8 mouse cellular contexts compared by ENCODE assay signal in genomic region chr4:62524651-62525488, GRCm38 (mm10). TPM values are rescaled to one million over a fixed set of nuclear protein-coding genes. Genes with fewer than 3 reads are reported as not detected.
DNase-seq lines count a peak whose midpoint lies in the region; ATAC-seq lines count a peak whose summit lies in the region.

Gene Pole3, minus strand, starts transcription at chr4:62525068.
Gene 4933430I17Rik, plus strand, starts transcription at chr4:62525369.

- H3K4me2 ChIP-seq in heart, embryonic 14.5 days (ENCODE audit: low read length), result peak within 1 kb of the TSS; percentile 70
- H3K4me2 ChIP-seq in liver, embryonic 13.5 days, result peak within 1 kb of the TSS; percentile 88
- H3K4me2 ChIP-seq in stomach, embryonic 16.5 days (ENCODE audit: low read depth, low read length), result peak within 1 kb of the TSS; percentile 75

- peaks cover 23% of the 10 kb centered on the region for H3K36me3 ChIP-seq in heart, embryonic 14.5 days (ENCODE audit: control insufficient read depth, insufficient read depth, low read length)
- H3K36me3 ChIP-seq in liver, embryonic 13.5 days, result peaks cover 25% of the 10 kb centered on the region
- H3K36me3 ChIP-seq in stomach, embryonic 16.5 days (ENCODE audit: control insufficient read depth, insufficient read depth, low read length), result no peaks in the 10 kb centered on the region

- peak within 1 kb of the TSS; percentile 80 for H3K4me3 ChIP-seq in brown adipose tissue, adult 24 weeks (ENCODE audit: insufficient read depth, low read depth, low read length)
- peak within 1 kb of the TSS; percentile 66 to 93 for H3K4me3 ChIP-seq in heart, embryonic 14.5 days (ENCODE audit: control insufficient read depth in 1 of 2, insufficient read depth in 1 of 2, low read depth in 1 of 2, low read length in 2 of 2)
- peak within 1 kb of the TSS; percentile 91 for H3K4me3 ChIP-seq in liver, embryonic 13.5 days (replicated peaks)
- peak within 1 kb of the TSS; percentile 92 for H3K4me3 ChIP-seq in stomach, embryonic 16.5 days (replicated peaks; ENCODE audit: low read length)

- H3K9ac ChIP-seq in heart, embryonic 14.5 days (ENCODE audit: low read length), result peak within 1 kb of the TSS; percentile 82
- H3K9ac ChIP-seq in liver, embryonic 13.5 days, result peak within 1 kb of the TSS; percentile 92
- peak within 1 kb of the TSS; percentile 92 for H3K9ac ChIP-seq in stomach, embryonic 16.5 days (ENCODE audit: low read length)

- H3K4me1 ChIP-seq in brown adipose tissue, adult 24 weeks (ENCODE audit: control insufficient read depth, insufficient read depth, insufficient read length, low read length), result 0 out of 2 replicates have a peak, but pooled peaks cover 2% of the 10 kb centered on the region
- peaks cover 3 to 7% of the 10 kb centered on the region in 2 experiments; a peak in 2 of 4 replicates for H3K4me1 ChIP-seq in heart, embryonic 14.5 days (ENCODE audit: control insufficient read depth in 2 of 2, insufficient read depth in 2 of 2, low read length in 2 of 2)
- peaks cover 42% of the 10 kb centered on the region for H3K4me1 ChIP-seq in liver, embryonic 13.5 days (replicated peaks)
- H3K4me1 ChIP-seq in stomach, embryonic 16.5 days (ENCODE audit: control insufficient read depth, insufficient read depth, low read length), result peaks cover 7% of the 10 kb centered on the region

- H3K9me3 ChIP-seq in heart, embryonic 14.5 days (ENCODE audit: control insufficient read depth, low read length), result no peaks in the 10 kb centered on the region
- H3K9me3 ChIP-seq in liver, embryonic 13.5 days (replicated peaks), result no peaks in the 10 kb centered on the region
- no peaks in the 10 kb centered on the region for H3K9me3 ChIP-seq in stomach, embryonic 16.5 days (replicated peaks; ENCODE audit: control insufficient read depth, low read length)

- H3K27ac ChIP-seq in brown adipose tissue, adult 24 weeks (replicated peaks; ENCODE audit: low read depth, low read length), result peak within 1 kb of the TSS; percentile 99
- peak within 1 kb of the TSS; percentile 94 to 100 for H3K27ac ChIP-seq in heart, embryonic 14.5 days (replicated peaks in 1 of 2; ENCODE audit: control insufficient read depth in 1 of 2, insufficient read depth in 1 of 2, low read depth in 2 of 2, low read length in 2 of 2)
- peak within 1 kb of the TSS; percentile 83 for H3K27ac ChIP-seq in liver, embryonic 13.5 days
- peak within 1 kb of the TSS; percentile 96 for H3K27ac ChIP-seq in stomach, embryonic 16.5 days (ENCODE audit: low read length)

- peak; percentile 98 for ATAC-seq in heart, embryonic 14.5 days (ENCODE audit: insufficient number of reproducible peaks, insufficient read depth, low FRiP score, low read depth)
- peak; percentile 94 for ATAC-seq in liver, embryonic 13.5 days (ENCODE audit: low read depth)
- ATAC-seq in stomach, embryonic 16.5 days (ENCODE audit: insufficient read depth, low FRiP score), result peak; percentile 98

- under 1% methylated on average over 59 of the region's 59 CpGs for WGBS in heart, embryonic 14.5 days
- WGBS in liver, embryonic 13.5 days (ENCODE audit: insufficient replicate concordance), result under 1% methylated on average over 59 of the region's 59 CpGs
- under 1% methylated on average over 59 of the region's 59 CpGs for WGBS in stomach, embryonic 16.5 days

- no peaks in the 10 kb centered on the region for H3K27me3 ChIP-seq in heart, embryonic 14.5 days (ENCODE audit: control insufficient read depth, insufficient read depth, low read length)
- no peaks in the 10 kb centered on the region for H3K27me3 ChIP-seq in liver, embryonic 13.5 days
- H3K27me3 ChIP-seq in stomach, embryonic 16.5 days (ENCODE audit: control insufficient read depth, insufficient read depth, low read length), result no peaks in the 10 kb centered on the region

- DNase-seq in CD4-positive, CD25-positive, alpha-beta regulatory T cell, adult 2 months (ENCODE audit: low read depth, low spot score), result peak; percentile 98
- peak; percentile 92 for DNase-seq in fibroblast of lung, adult 2 months (ENCODE audit: low read depth)
- peak; percentile 97 for DNase-seq in kidney, postnatal 14 days
- peak; percentile 92 for DNase-seq in liver, embryonic 13.5 days
- DNase-seq in neural tube, embryonic 10.5 days (ENCODE audit: extremely low spot score, low spot score), result peak; percentile 98

RNA-seq across cellular contexts. Expression of gene Pole3, which starts in this region (rescaled TPM):
- polyA plus RNA-seq in brown adipose tissue, adult 24 weeks (2012; ENCODE audit: insufficient read depth, insufficient read length, missing spikeins), result 41.9 and 44.2 TPM in 2 replicates
- polyA plus RNA-seq in heart, embryonic 14.5 days (2014; fragmentation: Nextera tagmentation; extraction: Ambion mirVana), result 47.3 and 50.7 TPM in 2 replicates
- polyA plus RNA-seq in liver, embryonic 13.5 days (2015; fragmentation: Nextera tagmentation; extraction: Ambion mirVana), result 77.3 and 81.0 TPM in 2 replicates
- 76.0 and 77.8 TPM in 2 replicates for polyA plus RNA-seq in stomach, embryonic 16.5 days (2015; fragmentation: Nextera tagmentation; extraction: Ambion mirVana)

RNA-seq across cellular contexts. Expression of gene 4933430I17Rik, which starts in this region (rescaled TPM):
- polyA plus RNA-seq in brown adipose tissue, adult 24 weeks (2012; ENCODE audit: insufficient read depth, insufficient read length, missing spikeins), result not detected in 2 replicates
- polyA plus RNA-seq in heart, embryonic 14.5 days (2014; fragmentation: Nextera tagmentation; extraction: Ambion mirVana), result 0.11 and 0.41 TPM in 2 replicates
- polyA plus RNA-seq in liver, embryonic 13.5 days (2015; fragmentation: Nextera tagmentation; extraction: Ambion mirVana), result 0.14 and 0.23 TPM in 2 replicates
- polyA plus RNA-seq in stomach, embryonic 16.5 days (2015; fragmentation: Nextera tagmentation; extraction: Ambion mirVana), result 0.31 TPM in 1 of 2 replicates, not detected in the other

Comparison
In these comparisons a context has a peak if more than half of its experiments do, and no peak if none do; other contexts are left out.
1. Peak in every context shown above with its lines: DNase-seq, ATAC-seq, H3K4me3 ChIP-seq and H3K27ac ChIP-seq.